Mouse (Mus musculus): ENCODE results near the gene Pdxdc1.

GRCm38 (mm10) chr16:13946306-13946705 lies 43.4 kb upstream of the Pdxdc1 start:
- TF ChIP-seq CTCF (conservative IDR thresholded peaks at IDR 0.05; ENCODE audit: insufficient read depth, insufficient read length, low read depth, low read length): no peak
- TF ChIP-seq POLR2A (IDR thresholded peaks at IDR 0.05; ENCODE audit: low read depth, low read length): no peak
